Mouse (Mus musculus) E14TG2a.4 (cell line): ENCODE measurements around the gene Tmem136.

Experiments
- CTCF ChIP-seq: conservative IDR thresholded peaks from 2 replicates; pipeline ENCODE4 v1.5.1; 2014; ENCODE audit warnings: low read length
- POU5F1 ChIP-seq: IDR thresholded peaks from 2 replicates; pipeline ENCODE4 v1.6.1; 2014; ENCODE audit warnings: low read length, borderline replicate concordance

- TF ChIP-seq CTCF (no peak), POU5F1 (no peak)
These were observed 10.9 kb upstream of the Tmem136 start for GRCm38 (mm10) chr9:43127101-43127787.
